Mouse (Mus musculus) stomach, embryonic 14.5 days (tissue): ENCODE measurements at regions not wholly inside any gene's neighbourhood (a gene's known extent, or its start where the extent isn't known, plus 50 kb on each side); places are given as distances from the start of the nearest gene placed in this dataset.

Experiments
- ATAC-seq: fragments of 200-750 bp; cut with Nextera tagmentation; 2 replicates; pipeline ENCODE4 v1.8.0; 2017; ENCODE audit warnings: low read depth, moderate TSS enrichment; ENCODE audit not compliant: insufficient number of reproducible peaks, insufficient read depth, low FRiP score
- H3K27ac ChIP-seq: fragments of 300-500 bp; sonication (generic); 2 replicates; pipeline ENCODE4 v1.5.1; 2014; ENCODE audit warnings: mild to moderate bottlenecking, low read length, moderate library complexity, mixed read lengths
- H3K27me3 ChIP-seq: fragments of 300-500 bp; sonication (generic); 2 replicates; pipeline ENCODE4 v1.6.1; 2014; ENCODE audit warnings: low read length, control low read depth, mixed read lengths; ENCODE audit not compliant: control insufficient read depth, insufficient read depth
- H3K36me3 ChIP-seq: fragments of 300-500 bp; sonication (generic); 2 replicates; pipeline ENCODE4 v1.6.1; 2014; ENCODE audit warnings: mild to moderate bottlenecking, control low read depth, low read length, moderate library complexity, mixed read lengths; ENCODE audit not compliant: control insufficient read depth, insufficient read depth
- H3K4me1 ChIP-seq: fragments of 300-500 bp; sonication (generic); 2 replicates; pipeline ENCODE4 v1.6.1; 2014; ENCODE audit warnings: low read length, control low read depth, mixed read lengths; ENCODE audit not compliant: control insufficient read depth, insufficient read depth
- H3K4me2 ChIP-seq: fragments of 300-500 bp; sonication (generic); replicated peaks from 2 replicates; pipeline ENCODE4 v1.6.1; 2014; ENCODE audit warnings: low read depth, low read length, control low read depth
- H3K4me3 ChIP-seq: fragments of 300-500 bp; sonication (generic); 2 replicates; pipeline ENCODE4 v1.5.1; 2014; ENCODE audit warnings: low read depth, low read length, control low read depth
- H3K9ac ChIP-seq: fragments of 300-500 bp; sonication (generic); replicated peaks from 2 replicates; pipeline ENCODE4 v1.6.1; 2014; ENCODE audit warnings: low read depth, mild to moderate bottlenecking, control low read depth, low read length, moderate library complexity, mixed read lengths
- H3K9me3 ChIP-seq: fragments of 300-500 bp; sonication (generic); 2 replicates; pipeline ENCODE4 v1.6.1; 2016; ENCODE audit warnings: low read depth, low read length, control low read depth; ENCODE audit not compliant: control insufficient read depth
- WGBS: fragments of 180-500 bp; shearing (Covaris S2); extraction: QIAGEN DNeasy Blood & Tissue Kit; methylation state at CpG from one replicate; pipeline ENCODE4 v1.1.7; 2014; 5-methylcytosine and 5-hydroxymethylcytosine counted together

- H3K4me3 ChIP-seq, result no peak overlapping the region
- no peaks in the 10 kb centered on the region for H3K4me1 ChIP-seq
- WGBS, result 65% methylated on average over 5 of the region's 5 CpGs
- H3K27ac ChIP-seq, result no peak overlapping the region
- H3K36me3 ChIP-seq, result no peaks in the 10 kb centered on the region
- H3K27me3 ChIP-seq, result no peaks in the 10 kb centered on the region
- no peaks in the 10 kb centered on the region for H3K9me3 ChIP-seq
- H3K9ac ChIP-seq, result no peak overlapping the region
- H3K4me2 ChIP-seq, result no peak overlapping the region
- no peak for ATAC-seq
Measured at GRCm38 (mm10) chr8:64438489-64438888, 232.4 kb upstream of the Tll1 start.

GRCm38 (mm10) chr8:64434648-64435047 lies 228.6 kb upstream of the Tll1 start:
- Histone ChIP-seq H3K4me1 (no peaks in the 10 kb centered on the region), H3K36me3 (no peaks in the 10 kb centered on the region), H3K27me3 (no peaks in the 10 kb centered on the region), H3K9me3 (no peaks in the 10 kb centered on the region), H3K9ac (no peak overlapping the region), H3K4me3 (no peak overlapping the region), H3K4me2 (no peak overlapping the region), H3K27ac (no peak overlapping the region)
- no peak for ATAC-seq
- WGBS, result 85% methylated on average over 7 of the region's 7 CpGs

- Histone ChIP-seq H3K4me3 (no peak overlapping the region), H3K9ac (no peak overlapping the region), H3K4me2 (no peak overlapping the region), H3K27ac (no peak overlapping the region), H3K4me1 (no peaks in the 10 kb centered on the region), H3K36me3 (no peaks in the 10 kb centered on the region), H3K27me3 (no peaks in the 10 kb centered on the region), H3K9me3 (no peaks in the 10 kb centered on the region)
- 43% methylated on average over 4 of the region's 4 CpGs for WGBS
- no peak for ATAC-seq
Measured at GRCm38 (mm10) chr8:64422850-64423214, 216.8 kb upstream of the Tll1 start.

GRCm38 (mm10) chr8:64422200-64422849 lies 216.3 kb upstream of the Tll1 start:
- H3K4me2 ChIP-seq, result no peak overlapping the region
- no peak overlapping the region for H3K27ac ChIP-seq
- no peak overlapping the region for H3K4me3 ChIP-seq
- no peaks in the 10 kb centered on the region for H3K27me3 ChIP-seq
- H3K9me3 ChIP-seq, result no peaks in the 10 kb centered on the region
- 42% methylated on average over 8 of the region's 8 CpGs for WGBS
- ATAC-seq, result no peak
- no peaks in the 10 kb centered on the region for H3K4me1 ChIP-seq
- no peak overlapping the region for H3K9ac ChIP-seq
- no peaks in the 10 kb centered on the region for H3K36me3 ChIP-seq

GRCm38 (mm10) chr8:64421502-64422199 lies 215.6 kb upstream of the Tll1 start:
- ATAC-seq, result no peak
- Histone ChIP-seq H3K27me3 (no peaks in the 10 kb centered on the region), H3K4me3 (no peak overlapping the region), H3K4me1 (no peaks in the 10 kb centered on the region), H3K9me3 (no peaks in the 10 kb centered on the region), H3K4me2 (no peak overlapping the region), H3K27ac (no peak overlapping the region), H3K36me3 (no peaks in the 10 kb centered on the region), H3K9ac (no peak overlapping the region)
- 86% methylated on average over 6 of the region's 6 CpGs for WGBS

GRCm38 (mm10) chr8:64412488-64413188 lies 206.6 kb upstream of the Tll1 start:
- Histone ChIP-seq H3K27me3 (no peaks in the 10 kb centered on the region), H3K4me3 (no peak overlapping the region), H3K9ac (no peak overlapping the region), H3K4me2 (no peak overlapping the region), H3K36me3 (no peaks in the 10 kb centered on the region), H3K27ac (no peak overlapping the region), H3K4me1 (no peaks in the 10 kb centered on the region), H3K9me3 (no peaks in the 10 kb centered on the region)
- WGBS, result 65% methylated on average over 15 of the region's 15 CpGs
- ATAC-seq, result no peak

- Histone ChIP-seq H3K27me3 (no peaks in the 10 kb centered on the region), H3K9me3 (no peaks in the 10 kb centered on the region), H3K4me2 (no peak overlapping the region), H3K27ac (no peak overlapping the region), H3K9ac (no peak overlapping the region), H3K36me3 (no peaks in the 10 kb centered on the region), H3K4me3 (no peak overlapping the region), H3K4me1 (no peaks in the 10 kb centered on the region)
- ATAC-seq, result no peak
- WGBS, result 54% methylated on average over 9 of the region's 9 CpGs
Measured at GRCm38 (mm10) chr8:64406775-64407490, 200.9 kb upstream of the Tll1 start.

- H3K36me3 ChIP-seq, result no peaks in the 10 kb centered on the region
- 76% methylated on average over 3 of the region's 3 CpGs for WGBS
- H3K9ac ChIP-seq, result no peak overlapping the region
- no peaks in the 10 kb centered on the region for H3K4me1 ChIP-seq
- H3K4me2 ChIP-seq, result no peak overlapping the region
- H3K27me3 ChIP-seq, result no peaks in the 10 kb centered on the region
- no peaks in the 10 kb centered on the region for H3K9me3 ChIP-seq
- H3K4me3 ChIP-seq, result no peak overlapping the region
- H3K27ac ChIP-seq, result no peak overlapping the region
- ATAC-seq, result no peak
Measured at GRCm38 (mm10) chr8:64399554-64399953, 193.5 kb upstream of the Tll1 start.
